Mouse (Mus musculus): ENCODE data around the gene Kcnq1. TPM values are rescaled to one million over a fixed set of nuclear protein-coding genes. Genes with fewer than 3 reads are reported as not detected.

Kcnq1 gene
- total and polyA plus RNA-seq, 3 experiments, result 0.63 to 0.96 TPM; not detected in 1

DNA sequence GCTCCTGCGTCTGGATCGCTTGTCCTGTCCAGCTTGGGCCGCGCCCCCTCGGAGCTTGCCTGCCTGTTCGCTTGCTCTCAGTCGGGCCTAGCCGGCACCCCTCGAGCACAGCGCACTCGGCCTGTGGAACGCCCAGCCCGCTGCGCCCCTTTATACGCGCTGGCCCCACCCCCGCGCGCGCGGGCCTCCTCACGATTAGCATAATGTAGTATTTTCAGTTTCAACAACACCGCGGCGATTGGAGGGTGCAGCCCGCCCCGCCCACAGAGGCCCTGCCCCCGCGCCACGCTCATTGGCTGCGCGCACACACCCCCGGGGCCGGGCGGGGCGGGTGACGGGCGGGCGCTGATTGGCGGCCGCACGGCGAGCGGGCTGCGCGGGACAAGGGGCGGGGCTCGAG lies 354.7 kb downstream of the Kcnq1 start, which contains the start of gene Cdkn1c:
Gene Cdkn1c (minus strand): TSS at position 177 of the 400 bp plus-strand sequence.
- Histone ChIP-seq H3K79me2 (ENCODE audit: control insufficient read depth, insufficient read depth, low read length, poor library complexity) (peaks cover 7% of the 10 kb centered on the region; the same call in 1 of the 2 replicates), H3K9ac (ENCODE audit: control insufficient read depth, low read depth, low read length, poor library complexity, severe bottlenecking) (peak within 1 kb of the TSS; percentile 49), H3K9me3 (replicated peaks; ENCODE audit: insufficient read depth, low read length) (no peaks in the 10 kb centered on the region), H3K27ac (ENCODE audit: control insufficient read depth, low read depth, low read length) (no peak within 1 kb of the TSS), H3K4me1 (ENCODE audit: control insufficient read depth in 1 of 2, insufficient read depth in 2 of 2, low read length in 2 of 2) (peaks cover 0 to 18% of the 10 kb centered on the region in 2 experiments; a peak in 2 of 4 replicates), H3K4me3 (ENCODE audit: control insufficient read depth in 1 of 2, insufficient read depth in 1 of 2, low read depth in 2 of 2, low read length in 2 of 2) (peak within 1 kb of the TSS; percentile 19 to 38; a peak in 3 of 4 replicates), H3K27me3 (ENCODE audit: control insufficient read depth in 1 of 2, insufficient read depth in 2 of 2, low read length in 2 of 2) (no peaks in the 10 kb centered on the region), H3K36me3 (ENCODE audit: control insufficient read depth in 1 of 2, insufficient read depth in 2 of 2, low read length in 2 of 2) (peaks cover 0 to 16% of the 10 kb centered on the region in 2 experiments; a peak in 2 of 4 replicates)
- TF ChIP-seq POLR2A (IDR thresholded peaks at IDR 0.05; ENCODE audit: control insufficient read depth in 1 of 2, insufficient read depth in 1 of 2, low read depth in 1 of 2, low read length in 2 of 2, poor library complexity in 1 of 2) (peak; percentile 61 to 63; a peak in 2 of 4 replicates), CHD2 (IDR thresholded peaks at IDR 0.05; ENCODE audit: low read length) (no peak), SIN3A (IDR thresholded peaks at IDR 0.05; ENCODE audit: low read length) (no peak), MAZ (IDR thresholded peaks at IDR 0.05; ENCODE audit: low read depth, low read length) (peak; percentile 41; the same call in 1 of the 2 replicates), NELFE (IDR thresholded peaks at IDR 0.05; ENCODE audit: low read depth, low read length) (no peak), EP300 (IDR thresholded peaks at IDR 0.05; ENCODE audit: low read depth in 1 of 2, low read length in 2 of 2) (no peak), HCFC1 (IDR thresholded peaks at IDR 0.05; ENCODE audit: low read depth, low read length) (no peak), NRF1 (IDR thresholded peaks at IDR 0.05; ENCODE audit: insufficient read depth, low read depth, low read length, poor library complexity, severe bottlenecking) (peak; percentile 32; the same call in 1 of the 2 replicates), ZC3H11A (IDR thresholded peaks at IDR 0.05; ENCODE audit: low read depth, low read length) (no peak), USF1 (IDR thresholded peaks at IDR 0.05; ENCODE audit: low read depth, low read length) (0 out of 2 replicates have a peak, but pooled peaks have one; percentile 20), TBP (IDR thresholded peaks at IDR 0.05; ENCODE audit: low read depth, low read length) (peak; percentile 58; the same call in 1 of the 2 replicates)
- DNase-seq (ENCODE audit: low read depth, low spot score), result peak; percentile 90

DNA sequence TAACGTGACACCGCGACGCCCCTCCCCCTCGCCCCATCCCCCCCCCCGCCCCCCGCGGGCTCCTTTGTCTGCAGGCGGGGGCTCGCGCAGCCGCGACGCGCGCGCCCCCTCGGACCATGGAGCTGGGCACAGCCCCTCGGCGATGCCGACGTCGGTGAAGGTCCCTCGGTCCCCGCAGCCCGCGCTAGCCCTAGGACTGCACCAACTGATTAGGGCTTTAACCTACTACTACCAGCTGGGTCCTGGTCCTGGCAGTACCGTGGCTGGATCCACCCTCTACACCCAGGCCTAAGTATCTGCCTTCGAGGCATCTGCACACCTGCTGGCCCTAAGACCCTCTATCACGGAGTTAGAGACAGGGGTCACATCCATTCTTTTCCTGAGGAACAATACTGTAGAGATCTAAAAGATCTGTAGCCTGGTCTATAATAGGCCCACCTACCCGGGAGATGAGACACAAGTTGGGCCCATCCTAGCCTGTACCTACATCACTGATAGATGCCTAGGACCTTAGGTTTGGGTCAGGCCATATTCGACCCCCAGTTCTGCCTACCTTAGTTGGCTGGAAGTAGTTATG lies 355.2 kb downstream of the Kcnq1 start:
- Histone ChIP-seq H3K36me3 (ENCODE audit: control insufficient read depth in 1 of 2, insufficient read depth in 2 of 2, low read length in 2 of 2) (peaks cover 0 to 16% of the 10 kb centered on the region in 2 experiments; a peak in 2 of 4 replicates), H3K9me3 (replicated peaks; ENCODE audit: insufficient read depth, low read length) (no peaks in the 10 kb centered on the region), H3K27me3 (ENCODE audit: control insufficient read depth in 1 of 2, insufficient read depth in 2 of 2, low read length in 2 of 2) (no peaks in the 10 kb centered on the region), H3K4me1 (ENCODE audit: control insufficient read depth in 1 of 2, insufficient read depth in 2 of 2, low read length in 2 of 2) (peaks cover 0 to 21% of the 10 kb centered on the region in 2 experiments; a peak in 2 of 4 replicates), H3K79me2 (ENCODE audit: control insufficient read depth, insufficient read depth, low read length, poor library complexity) (peaks cover 8% of the 10 kb centered on the region; the same call in 1 of the 2 replicates), H3K27ac (ENCODE audit: control insufficient read depth, low read depth, low read length) (no peak overlapping the region), H3K4me3 (ENCODE audit: control insufficient read depth in 1 of 2, insufficient read depth in 1 of 2, low read depth in 2 of 2, low read length in 2 of 2) (peak overlapping the region; percentile 19 to 38; a peak in 3 of 4 replicates), H3K9ac (ENCODE audit: control insufficient read depth, low read depth, low read length, poor library complexity, severe bottlenecking) (peak overlapping the region; percentile 49)
- DNase-seq (ENCODE audit: low read depth, low spot score), result peak; percentile 41
- TF ChIP-seq POLR2AphosphoS5 (IDR thresholded peaks at IDR 0.05; ENCODE audit: borderline replicate concordance, low read depth, low read length), result no peak
- no peak for TF ChIP-seq USF2 (IDR thresholded peaks at IDR 0.05; ENCODE audit: borderline replicate concordance in 1 of 2, insufficient read depth in 1 of 2, low read depth in 1 of 2, low read length in 2 of 2)
- TF ChIP-seq HCFC1 (IDR thresholded peaks at IDR 0.05; ENCODE audit: low read depth, low read length), result no peak
- TF ChIP-seq SIN3A (IDR thresholded peaks at IDR 0.05; ENCODE audit: low read length), result no peak
- TF ChIP-seq NRF1 (IDR thresholded peaks at IDR 0.05; ENCODE audit: insufficient read depth, low read depth, low read length, poor library complexity, severe bottlenecking), result no peak
- TF ChIP-seq KAT2A (conservative IDR thresholded peaks at IDR 0.05; ENCODE audit: low read depth, low read length), result no peak
- no peak for TF ChIP-seq EP300 (IDR thresholded peaks at IDR 0.05; ENCODE audit: low read depth in 1 of 2, low read length in 2 of 2)
- TF ChIP-seq MEF2A (IDR thresholded peaks at IDR 0.05; ENCODE audit: extremely low read depth, insufficient replicate concordance, low read depth, low read length, poor library complexity, severe bottlenecking), result no peak
- TF ChIP-seq POLR2AphosphoS2 (IDR thresholded peaks at IDR 0.05; ENCODE audit: low read length), result no peak
- no peak for TF ChIP-seq JUND (IDR thresholded peaks at IDR 0.05; ENCODE audit: low read depth, low read length)
- no peak for TF ChIP-seq MYB (IDR thresholded peaks at IDR 0.05; ENCODE audit: low read depth, low read length)

Measured in MEL (cell line).